22 mouse cellular contexts compared by ENCODE assay signal in the genomic region with DNA sequence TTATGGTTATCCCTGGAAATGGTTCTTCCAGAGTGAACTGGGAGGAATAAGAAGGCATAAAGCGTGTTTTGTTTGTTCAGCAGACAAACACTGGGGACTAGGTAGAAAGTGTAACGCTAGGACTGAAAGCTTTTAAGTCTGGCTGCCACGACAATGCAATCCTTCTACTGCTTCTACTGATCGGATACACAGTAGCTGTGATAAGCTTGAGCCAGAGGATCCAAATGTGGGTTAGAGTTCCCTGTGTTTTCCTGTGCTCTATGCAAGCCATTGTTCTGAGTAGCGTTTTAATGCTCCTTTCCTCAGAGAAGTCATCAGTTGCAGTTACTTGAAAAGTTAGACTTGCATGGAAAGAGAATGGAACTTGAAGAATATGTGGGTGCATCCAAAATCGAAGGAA. TPM values are rescaled to one million over a fixed set of nuclear protein-coding genes. Genes with fewer than 3 reads are reported as not detected.
A peak's percentile ranks its signal among the peaks of the same experiment; 100 is the strongest.
DNase-seq lines count a peak whose midpoint lies in the region; ATAC-seq and TF ChIP-seq lines count a peak whose summit lies in the region.
"Had no signal": no experiment of that assay in that cellular context is flagged by ENCODE, and none has a peak within 500 bp of the region (broad histone marks: within the 10 kb centered on the region; RNA-seq: fewer than 3 reads in every experiment).

No protein-coding gene starts in this region.

- DNase-seq in heart, embryonic 10.5 days (ENCODE audit: low spot score) = no peak
- DNase-seq in kidney, adult 2 months = no peak
- DNase-seq in lung, postnatal 36 days = peak; percentile 26
- no peak for DNase-seq in lung, postnatal 25 days (ENCODE audit: low spot score)
- no peak for DNase-seq in left cerebral cortex, postnatal 36 days (ENCODE audit: low spot score in 2 of 2)
- DNase-seq: adrenal gland, adult 8-10 months; cerebellum, adult 18-20 months; cerebellum, postnatal 14 days; forebrain, postnatal 0 days; liver, embryonic 13.5 days had no signal

- H3K4me3 ChIP-seq in heart, embryonic 12.5 days = no peak overlapping the region
- no peak overlapping the region for H3K4me3 ChIP-seq in heart, embryonic 10.5 days
- H3K4me3 ChIP-seq in kidney, embryonic 15.5 days (replicated peaks) = no peak overlapping the region
- H3K4me3 ChIP-seq in kidney, adult 2 months (ENCODE audit: insufficient read depth, low read depth, low read length) = no peak overlapping the region
- no peak overlapping the region for H3K4me3 ChIP-seq in stomach, embryonic 14.5 days (ENCODE audit: low read depth, low read length)
- H3K4me3 ChIP-seq: embryonic facial prominence, embryonic 12.5 days; hindbrain, embryonic 10.5 days; limb, embryonic 10.5 days; liver, embryonic 13.5 days; lung, embryonic 15.5 days; stomach, embryonic 15.5 days had no signal

- peaks cover 38% of the 10 kb centered on the region for H3K4me1 ChIP-seq in heart, embryonic 12.5 days (replicated peaks)
- H3K4me1 ChIP-seq in heart, embryonic 10.5 days = peaks cover 21% of the 10 kb centered on the region; the same call in 1 of the 2 replicates
- peaks cover 16% of the 10 kb centered on the region for H3K4me1 ChIP-seq in kidney, embryonic 15.5 days
- peaks cover 9% of the 10 kb centered on the region; the same call in 1 of the 2 replicates for H3K4me1 ChIP-seq in kidney, adult 2 months (ENCODE audit: control insufficient read depth, insufficient read depth, low read length)
- peaks cover 10% of the 10 kb centered on the region; the same call in 1 of the 2 replicates for H3K4me1 ChIP-seq in stomach, embryonic 14.5 days (ENCODE audit: control insufficient read depth, insufficient read depth, low read length)
- H3K4me1 ChIP-seq: hindbrain, embryonic 10.5 days; limb, embryonic 10.5 days had no signal

- peak overlapping the region; percentile 32; the same call in 1 of the 2 replicates for H3K27ac ChIP-seq in heart, embryonic 12.5 days (ENCODE audit: poor library complexity, severe bottlenecking)
- no peak overlapping the region for H3K27ac ChIP-seq in heart, embryonic 10.5 days
- H3K27ac ChIP-seq in kidney, embryonic 15.5 days = 0 out of 2 replicates have a peak overlapping the region, but pooled peaks have one; percentile 23
- H3K27ac ChIP-seq in kidney, adult 2 months (ENCODE audit: insufficient read depth, low read depth, low read length) = no peak overlapping the region
- H3K27ac ChIP-seq in stomach, embryonic 14.5 days (ENCODE audit: low read length) = peak overlapping the region; percentile 45; the same call in 1 of the 2 replicates
- H3K27ac ChIP-seq: embryonic facial prominence, embryonic 12.5 days; hindbrain, embryonic 10.5 days; limb, embryonic 10.5 days; liver, embryonic 13.5 days; lung, embryonic 15.5 days; stomach, embryonic 15.5 days had no signal

- H3K9ac ChIP-seq in heart, embryonic 12.5 days = no peak overlapping the region; the same call in 1 of the 2 replicates
- no peak overlapping the region for H3K9ac ChIP-seq in kidney, embryonic 15.5 days
- H3K9ac ChIP-seq in stomach, embryonic 14.5 days (replicated peaks; ENCODE audit: low read depth, low read length) = no peak overlapping the region
- H3K9ac ChIP-seq: embryonic facial prominence, embryonic 12.5 days; forebrain, postnatal 0 days; liver, embryonic 13.5 days; lung, embryonic 15.5 days; stomach, embryonic 15.5 days had no signal

- TF ChIP-seq POLR2A in kidney, adult 2 months (IDR thresholded peaks at IDR 0.05; ENCODE audit: low read depth, low read length) = no peak

- H3K36me3 ChIP-seq in heart, embryonic 12.5 days = 0 out of 2 replicates have a peak, but pooled peaks cover 3% of the 10 kb centered on the region
- peaks cover 6% of the 10 kb centered on the region; the same call in 1 of the 2 replicates for H3K36me3 ChIP-seq in heart, embryonic 10.5 days
- no peaks in the 10 kb centered on the region for H3K36me3 ChIP-seq in kidney, embryonic 15.5 days
- no peaks in the 10 kb centered on the region for H3K36me3 ChIP-seq in kidney, adult 2 months (ENCODE audit: control insufficient read depth, insufficient read depth, low read length)
- H3K36me3 ChIP-seq in stomach, embryonic 14.5 days (ENCODE audit: control insufficient read depth, insufficient read depth, low read length) = no peaks in the 10 kb centered on the region
- H3K36me3 ChIP-seq: embryonic facial prominence, embryonic 12.5 days; stomach, embryonic 15.5 days had no signal

- intact Hi-C loops in left cerebral cortex, postnatal 36 days (cut with DNase I) = no loop called here

- no peaks in the 10 kb centered on the region for H3K9me3 ChIP-seq in heart, embryonic 12.5 days (replicated peaks)
- H3K9me3 ChIP-seq in heart, embryonic 10.5 days = no peaks in the 10 kb centered on the region
- H3K9me3 ChIP-seq in kidney, embryonic 15.5 days (replicated peaks) = no peaks in the 10 kb centered on the region
- no peaks in the 10 kb centered on the region for H3K9me3 ChIP-seq in stomach, embryonic 14.5 days (ENCODE audit: control insufficient read depth, low read depth, low read length)
- H3K9me3 ChIP-seq: embryonic facial prominence, embryonic 12.5 days; limb, embryonic 10.5 days; liver, embryonic 13.5 days; lung, embryonic 15.5 days; stomach, embryonic 15.5 days had no signal

- H3K27me3 ChIP-seq in heart, embryonic 12.5 days (replicated peaks) = no peaks in the 10 kb centered on the region
- H3K27me3 ChIP-seq in heart, embryonic 10.5 days (ENCODE audit: insufficient read depth, poor library complexity, severe bottlenecking) = no peaks in the 10 kb centered on the region
- no peaks in the 10 kb centered on the region for H3K27me3 ChIP-seq in kidney, embryonic 15.5 days
- H3K27me3 ChIP-seq in kidney, adult 2 months (replicated peaks; ENCODE audit: control insufficient read depth, insufficient read depth, low read length) = no peaks in the 10 kb centered on the region
- no peaks in the 10 kb centered on the region for H3K27me3 ChIP-seq in stomach, embryonic 14.5 days (ENCODE audit: control insufficient read depth, insufficient read depth, low read length)
- H3K27me3 ChIP-seq: CH12.LX; embryonic facial prominence, embryonic 12.5 days; liver, embryonic 13.5 days; lung, embryonic 15.5 days; stomach, embryonic 15.5 days had no signal

- H3K4me2 ChIP-seq in heart, embryonic 12.5 days = no peak overlapping the region
- H3K4me2 ChIP-seq in kidney, embryonic 15.5 days = no peak overlapping the region
- H3K4me2 ChIP-seq in stomach, embryonic 14.5 days (replicated peaks; ENCODE audit: low read depth, low read length) = no peak overlapping the region
- H3K4me2 ChIP-seq: embryonic facial prominence, embryonic 12.5 days; liver, embryonic 13.5 days; lung, embryonic 15.5 days; midbrain, embryonic 11.5 days; stomach, embryonic 15.5 days had no signal

- ATAC-seq in heart, embryonic 12.5 days (ENCODE audit: insufficient number of reproducible peaks, low FRiP score) = no peak
- no peak for ATAC-seq in kidney, embryonic 15.5 days (replicated peaks; ENCODE audit: low FRiP score)
- no peak for ATAC-seq in stomach, embryonic 14.5 days (ENCODE audit: insufficient number of reproducible peaks, insufficient read depth, low FRiP score, low read depth)
- ATAC-seq: forebrain, postnatal 0 days; hindbrain, embryonic 16.5 days; intestine, embryonic 16.5 days had no signal

- TF ChIP-seq CTCF in kidney, adult 2 months (conservative IDR thresholded peaks at IDR 0.05; ENCODE audit: insufficient read depth, insufficient read length, low read depth, low read length) = no peak

- WGBS in heart, embryonic 12.5 days = 48% methylated on average over 6 of the region's 6 CpGs
- 54% methylated on average over 6 of the region's 6 CpGs for WGBS in heart, embryonic 10.5 days
- WGBS in kidney, embryonic 15.5 days = 59% methylated on average over 6 of the region's 6 CpGs
- WGBS in kidney, adult 2 months = 42% methylated on average over 6 of the region's 6 CpGs
- WGBS in stomach, embryonic 14.5 days = 47% methylated on average over 6 of the region's 6 CpGs

RNA-seq across cellular contexts. Expression of a gene that starts 23.6 kb away (rescaled TPM):
- 372 and 428 TPM in 2 replicates for polyA plus RNA-seq in heart, embryonic 12.5 days (2016; fragmentation: Nextera tagmentation; extraction: Ambion mirVana)
- 348 and 351 TPM in 2 replicates for polyA plus RNA-seq in heart, embryonic 10.5 days (2016; fragmentation: Nextera tagmentation; extraction: Ambion mirVana)
- polyA plus RNA-seq in kidney, embryonic 15.5 days (2015; fragmentation: Nextera tagmentation; extraction: Ambion mirVana) = 311 and 374 TPM in 2 replicates
- polyA plus RNA-seq in kidney, adult 2 months (2012; rRNA removed) = 29.9 and 41.5 TPM in 2 replicates
- polyA plus RNA-seq in stomach, embryonic 14.5 days (2014; fragmentation: Nextera tagmentation; extraction: Ambion mirVana) = 252 and 294 TPM in 2 replicates
- total RNA-seq in left cerebral cortex, postnatal 36 days (2021) = 100 to 1,000 TPM; 119 to 127 TPM

Comparison
In these comparisons a context has a peak if more than half of its experiments do, and no peak if none do; other contexts are left out.
1. H3K27ac ChIP-seq: peak in heart, embryonic 12.5 days (single experiment), kidney, embryonic 15.5 days (single experiment) and stomach, embryonic 14.5 days (single experiment); none in heart, embryonic 10.5 days (single experiment) and kidney, adult 2 months (single experiment).